Mouse (Mus musculus) kidney, adult 11 months (tissue): ENCODE results near the gene Map3k12.

Source experiments
- DNase-seq: peaks from one replicate; pipeline ENCODE4 v3.0.0; 2022

Gene Map3k12

DNA sequence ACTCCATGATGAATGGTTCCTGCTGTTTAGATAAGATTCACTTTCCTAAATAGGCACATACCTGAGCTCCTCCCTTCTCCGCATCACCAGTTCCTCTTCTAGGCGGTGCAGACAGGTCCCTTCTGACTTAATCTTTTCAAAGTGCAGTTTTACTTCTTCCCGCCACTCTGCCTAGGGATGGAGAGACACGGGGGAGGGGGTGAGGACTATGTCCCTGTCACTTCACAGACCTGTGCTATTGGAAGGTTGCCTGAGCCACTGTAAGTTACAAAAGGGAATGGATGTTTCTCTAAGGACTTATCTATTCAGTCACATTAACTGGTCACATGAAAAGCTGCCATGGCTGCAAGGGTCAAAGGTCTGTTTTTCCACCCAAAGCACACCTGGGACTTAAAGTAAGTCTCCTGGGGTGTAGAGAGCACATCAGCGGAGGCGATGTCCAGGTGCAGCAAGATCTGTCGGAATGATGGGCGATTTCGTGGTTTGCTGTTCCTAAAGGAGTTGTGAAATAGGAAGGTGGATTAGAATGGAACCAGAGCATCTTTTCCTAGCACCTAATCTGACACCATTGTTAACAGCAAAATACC, 14.5 kb downstream of the Map3k12 start:
- no peak for DNase-seq

DNA sequence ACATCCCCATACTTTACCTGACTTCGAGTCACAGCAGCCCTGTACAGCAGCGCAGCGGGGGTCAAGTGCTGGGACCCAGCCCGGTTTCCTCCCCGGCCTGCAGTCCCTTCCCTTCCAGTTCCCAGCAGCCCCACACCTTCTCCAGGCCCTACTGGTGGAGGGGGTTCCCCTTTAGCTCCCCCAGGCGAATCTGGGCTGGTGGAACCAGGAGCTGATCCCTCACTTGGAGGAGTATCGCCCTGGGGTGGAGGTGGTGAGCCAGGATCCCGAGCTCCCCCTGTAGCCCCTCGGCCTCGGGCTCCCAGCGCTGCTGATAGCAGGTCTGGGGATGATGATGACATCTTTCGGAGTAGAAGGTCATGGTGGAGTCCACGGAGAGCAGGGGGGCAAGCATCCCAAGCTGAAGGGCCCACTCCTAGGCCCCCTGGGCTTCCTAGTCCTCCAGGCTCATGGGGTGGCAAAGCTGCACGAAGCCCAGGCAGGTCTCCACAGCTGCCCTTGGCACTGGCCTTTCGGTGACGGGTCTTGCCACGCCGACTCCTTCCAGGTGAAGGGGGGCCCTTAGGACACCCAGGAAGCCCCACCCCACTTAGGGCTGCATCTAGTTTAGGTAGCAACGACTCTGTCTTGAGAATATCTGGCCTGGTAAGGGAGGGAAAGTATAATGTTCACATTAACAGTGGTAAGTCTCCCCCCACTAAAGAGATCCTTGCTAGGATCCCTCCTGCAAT, 15.6 kb downstream of the Map3k12 start:
- no peak for DNase-seq

DNA sequence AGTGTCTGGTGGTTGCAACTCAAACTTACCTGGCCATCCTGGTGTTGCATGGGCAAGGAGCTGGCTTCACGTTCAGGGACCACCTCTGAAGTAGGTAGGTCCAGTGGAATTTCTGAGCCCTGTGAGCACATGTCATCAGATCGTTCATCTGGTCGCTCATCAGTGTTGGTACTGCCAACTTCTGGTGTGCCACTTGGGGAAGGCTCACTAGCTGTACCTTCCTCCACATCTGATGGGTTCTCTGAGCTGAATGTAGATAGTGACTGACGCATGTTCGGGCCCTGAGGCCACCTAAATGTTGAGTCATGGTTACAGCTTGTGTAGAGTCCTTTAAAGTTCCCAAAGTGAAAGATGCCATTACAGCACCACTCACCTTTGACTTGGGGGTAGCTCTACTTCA, 16.4 kb downstream of the Map3k12 start:
- DNase-seq = no peak

- DNase-seq = no peak
These were observed 17.0 kb downstream of the Map3k12 start for GRCm38 (mm10) chr15:102499851-102500250.

DNA sequence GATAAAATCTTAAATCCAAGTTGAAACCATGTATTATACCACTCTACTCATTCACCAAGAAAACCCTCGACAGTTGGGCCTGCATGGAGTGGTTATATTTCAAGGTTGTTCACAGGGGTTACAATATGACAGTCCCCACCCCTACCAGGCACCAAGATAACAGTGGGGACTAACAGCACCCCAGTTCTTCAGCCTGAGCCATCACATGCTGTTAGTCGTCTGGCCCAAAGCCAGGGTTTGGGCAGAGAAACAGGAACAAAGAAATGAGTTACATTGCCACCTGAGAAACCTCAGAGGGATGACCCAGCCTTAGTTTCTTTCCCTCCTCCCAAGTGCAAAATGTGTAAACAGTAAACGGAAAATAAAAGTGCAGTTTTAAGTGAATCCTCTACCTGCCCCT, 17.5 kb downstream of the Map3k12 start:
- no peak for DNase-seq

GRCm38 (mm10) chr15:102498322-102498721, 18.5 kb downstream of the Map3k12 start:
- no peak for DNase-seq

DNA sequence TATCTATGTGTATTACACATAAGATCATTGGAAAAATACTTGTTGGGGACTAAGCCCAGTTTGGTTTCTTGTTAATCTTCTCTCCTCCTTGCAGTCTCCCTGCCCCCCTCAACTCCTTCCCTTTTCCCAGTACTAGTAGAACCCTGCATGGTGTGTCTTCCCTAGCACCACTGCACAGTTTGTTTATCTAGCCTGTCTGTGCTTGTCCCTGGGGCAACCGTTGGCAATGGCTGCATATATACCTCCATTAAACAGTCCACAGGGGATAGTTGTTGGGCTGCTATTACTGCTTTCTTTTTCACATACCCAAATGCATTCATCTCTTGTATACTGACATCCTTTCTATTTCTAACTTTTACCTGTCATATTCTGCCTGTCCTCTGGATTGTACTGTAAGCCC, 29.2 kb downstream of the Map3k12 start:
- no peak for DNase-seq

DNA sequence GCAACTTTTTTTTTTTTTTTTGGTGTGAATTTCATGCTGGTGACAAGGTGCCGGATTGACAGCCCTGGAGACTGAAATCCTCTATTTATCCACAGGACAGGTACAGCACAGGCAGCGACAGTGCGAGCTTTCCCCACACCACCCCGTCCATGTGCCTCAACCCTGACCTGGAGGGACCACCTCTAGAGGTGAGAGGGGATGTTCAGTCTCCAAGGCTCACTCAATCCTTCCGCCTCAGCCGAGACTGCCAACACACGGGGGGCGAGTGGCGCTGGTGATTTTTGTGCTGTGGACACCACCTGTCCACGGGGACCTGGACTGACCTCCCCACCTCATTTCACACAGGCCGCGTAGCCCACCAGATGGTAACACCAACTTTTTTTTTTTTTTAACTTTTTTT, 31.0 kb downstream of the Map3k12 start:
- no peak for DNase-seq

DNA sequence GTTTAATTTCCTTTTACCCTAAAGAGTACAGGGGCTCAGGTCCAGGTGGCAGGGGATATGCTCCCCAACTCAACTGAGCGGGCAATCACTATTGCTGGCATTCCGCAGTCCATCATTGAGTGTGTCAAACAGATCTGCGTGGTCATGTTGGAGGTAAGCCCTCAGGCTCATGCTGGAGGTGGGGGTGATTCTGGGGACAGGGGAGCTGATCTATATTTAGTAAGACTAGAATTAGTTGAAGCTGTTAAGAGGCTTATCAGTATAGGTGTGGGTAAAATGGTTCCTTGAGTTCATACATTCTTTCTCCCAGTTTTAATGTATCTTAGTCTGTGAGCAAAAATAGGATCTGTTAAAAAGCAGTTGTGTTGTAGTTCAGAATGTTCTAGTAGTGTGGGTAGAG, 33.7 kb downstream of the Map3k12 start:
- DNase-seq = no peak

DNA sequence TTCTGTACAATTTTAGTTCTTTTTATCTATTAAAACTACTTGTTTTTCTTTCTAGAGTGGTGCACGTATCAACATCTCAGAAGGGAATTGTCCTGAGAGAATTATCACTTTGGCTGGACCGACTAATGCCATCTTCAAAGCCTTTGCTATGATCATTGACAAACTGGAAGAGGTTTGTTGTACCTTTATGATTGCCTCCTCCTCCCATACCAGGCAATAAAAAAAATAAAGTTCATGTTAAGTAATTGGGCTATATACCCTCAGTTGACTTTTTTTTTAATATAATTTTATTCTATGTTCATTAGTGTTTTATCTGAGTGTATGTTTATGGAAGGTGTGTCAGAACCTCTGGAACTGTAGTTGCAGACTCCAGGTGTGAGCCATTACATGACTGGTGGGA, 42.3 kb downstream of the Map3k12 start:
- no peak for DNase-seq

- DNase-seq = no peak
These were observed 43.6 kb downstream of the Map3k12 start for GRCm38 (mm10) chr15:102473246-102473645.

DNA sequence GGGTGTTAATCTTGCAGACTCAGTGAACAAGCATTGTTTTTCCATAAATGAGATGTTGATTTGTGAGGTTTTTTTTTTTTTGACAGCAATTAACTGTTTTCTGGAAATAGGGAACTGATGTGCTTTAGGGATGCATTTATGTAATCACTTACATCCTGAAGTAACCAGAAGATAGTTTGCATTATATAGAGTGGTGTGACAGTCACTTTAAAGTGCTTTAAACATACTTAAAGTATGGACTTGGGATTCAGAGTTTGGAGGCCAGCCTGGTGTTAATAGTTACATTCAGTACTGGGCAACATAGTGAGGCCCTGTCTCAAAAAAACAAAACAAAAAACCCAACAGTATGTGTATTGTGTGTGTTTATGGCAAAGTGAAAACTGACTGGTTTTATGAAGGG, 45.1 kb downstream of the Map3k12 start:
- no peak for DNase-seq

GRCm38 (mm10) chr15:102471295-102471645, 45.6 kb downstream of the Map3k12 start:
- DNase-seq = no peak

DNA sequence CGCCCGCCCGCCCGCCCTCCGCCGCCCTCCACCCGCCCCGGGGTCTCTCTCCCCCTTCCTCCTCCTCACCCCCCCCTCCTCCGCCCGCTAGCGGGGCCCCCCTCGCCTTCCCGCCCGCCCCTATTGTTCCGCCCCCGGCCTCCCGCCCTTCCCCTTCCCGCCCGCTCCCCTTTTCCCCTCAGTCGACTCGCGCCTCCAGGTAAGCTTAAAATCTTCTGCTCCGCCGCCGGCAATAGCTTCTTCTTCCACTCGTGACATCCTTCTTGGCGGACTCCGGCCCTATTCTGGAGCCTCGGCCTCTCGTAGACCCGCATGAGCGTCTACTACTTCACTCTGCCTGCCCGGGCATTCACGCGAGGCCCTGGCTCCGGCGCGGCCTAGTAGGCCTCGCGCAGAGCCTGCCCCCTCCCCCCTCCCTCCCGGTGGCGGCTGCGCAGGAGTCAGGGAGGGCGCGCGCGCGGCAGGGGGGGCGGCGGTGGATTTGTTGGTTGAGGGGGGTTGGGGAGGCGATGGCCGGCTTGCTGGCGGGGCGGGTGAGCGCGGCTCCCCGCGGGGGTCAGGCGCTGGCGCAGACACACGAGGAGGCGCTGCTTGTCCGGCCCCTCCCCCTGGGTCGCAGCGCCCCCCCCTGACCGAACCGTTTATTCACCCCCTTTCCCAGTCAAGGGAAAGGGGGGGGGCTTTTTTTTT, 46.1 kb downstream of the Map3k12 start:
- DNase-seq = peak; percentile 79

DNA sequence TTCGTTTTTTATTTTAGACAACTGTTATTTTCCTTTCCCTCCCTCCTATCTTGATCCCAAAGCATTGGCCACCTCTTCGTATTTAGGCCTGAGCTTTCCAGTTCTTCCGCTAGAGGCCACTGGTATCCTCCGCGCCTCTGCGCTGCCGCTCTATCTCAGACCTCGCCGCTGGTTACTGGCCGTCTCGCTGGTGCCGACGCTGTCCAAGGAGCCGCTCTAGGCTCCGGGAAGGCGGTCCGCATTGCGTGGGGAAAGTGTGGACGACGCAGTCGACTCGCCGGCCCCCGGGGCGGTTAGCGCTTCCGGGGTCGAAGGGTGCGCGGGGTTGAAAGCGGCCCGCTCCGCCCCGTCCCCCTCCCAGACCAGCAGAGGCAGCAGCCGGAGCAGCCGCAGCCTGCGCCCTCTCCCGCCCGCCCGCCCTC, 46.7 kb downstream of the Map3k12 start, which contains the start of gene Pcbp2:
Gene Pcbp2, plus strand, starts transcription at position 357 of the 422 bp plus-strand sequence.
- DNase-seq = peak; percentile 97

- no peak for DNase-seq
These were observed 48.0 kb downstream of the Map3k12 start for GRCm38 (mm10) chr15:102468675-102469370.

DNA sequence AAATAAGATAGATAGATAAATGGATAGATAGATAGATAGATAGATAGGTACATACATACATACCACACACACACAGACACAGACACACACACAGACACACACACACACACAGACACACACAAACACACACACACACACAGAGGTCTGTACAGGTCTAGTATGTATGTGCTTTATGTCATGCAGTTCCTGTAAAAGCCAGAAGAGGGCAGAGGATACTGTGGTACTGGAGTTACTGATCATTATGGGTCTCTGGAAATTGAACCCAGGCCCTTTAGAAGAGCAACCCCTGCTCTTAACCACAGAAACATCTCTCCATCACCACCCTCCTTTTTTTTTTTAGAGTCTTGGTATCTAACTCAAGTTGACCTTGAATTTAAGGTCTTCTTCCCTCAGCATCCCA, 53.2 kb downstream of the Map3k12 start:
- DNase-seq = no peak

- DNase-seq = no peak
These were observed 55.3 kb downstream of the Map3k12 start for GRCm38 (mm10) chr15:102461430-102462075.

DNA sequence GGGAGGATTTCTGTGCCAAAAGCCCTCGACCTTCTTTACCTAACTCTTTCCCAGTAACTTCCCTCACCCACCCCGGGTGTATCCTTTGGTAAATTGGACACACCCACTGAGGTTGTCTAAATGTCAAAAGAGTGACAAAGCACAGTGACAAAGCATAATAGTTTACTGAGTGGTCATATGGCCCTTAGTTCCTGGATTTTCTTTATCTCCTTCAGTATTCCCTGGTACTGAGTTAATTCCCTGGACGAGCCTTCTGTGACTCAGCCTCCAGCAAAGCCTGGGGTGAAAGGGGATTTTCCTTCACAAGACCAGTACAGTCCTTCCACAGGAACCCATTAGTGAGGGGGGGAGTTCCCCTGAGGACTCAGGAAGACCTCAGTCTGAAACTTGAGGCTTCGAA, 55.9 kb downstream of the Map3k12 start:
- no peak for DNase-seq

- no peak for DNase-seq
These were observed 56.5 kb downstream of the Map3k12 start for GRCm38 (mm10) chr15:102460409-102460808.

DNA sequence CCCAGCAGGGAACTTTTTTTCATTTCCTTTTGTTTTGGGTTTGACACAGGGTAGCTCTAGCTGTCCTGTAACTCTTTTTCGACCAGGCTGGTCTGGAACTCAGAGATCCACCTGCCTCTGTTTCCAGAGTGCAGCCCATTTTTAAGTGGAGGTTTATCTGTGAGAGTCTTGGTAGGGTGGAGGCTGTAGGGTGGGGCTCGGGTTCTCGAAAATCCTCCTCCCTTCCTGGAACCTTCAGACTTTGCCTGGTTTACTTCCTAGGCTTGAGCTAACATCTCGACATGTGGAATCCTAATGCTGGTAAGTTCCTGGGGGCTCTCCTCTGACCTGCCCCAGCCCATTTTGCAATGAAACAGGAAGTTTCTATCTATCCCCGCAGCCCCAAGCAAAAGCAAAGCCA, 57.0 kb downstream of the Map3k12 start:
- no peak for DNase-seq

- DNase-seq = no peak
These were observed 57.5 kb downstream of the Map3k12 start for GRCm38 (mm10) chr15:102459381-102459780.

DNA sequence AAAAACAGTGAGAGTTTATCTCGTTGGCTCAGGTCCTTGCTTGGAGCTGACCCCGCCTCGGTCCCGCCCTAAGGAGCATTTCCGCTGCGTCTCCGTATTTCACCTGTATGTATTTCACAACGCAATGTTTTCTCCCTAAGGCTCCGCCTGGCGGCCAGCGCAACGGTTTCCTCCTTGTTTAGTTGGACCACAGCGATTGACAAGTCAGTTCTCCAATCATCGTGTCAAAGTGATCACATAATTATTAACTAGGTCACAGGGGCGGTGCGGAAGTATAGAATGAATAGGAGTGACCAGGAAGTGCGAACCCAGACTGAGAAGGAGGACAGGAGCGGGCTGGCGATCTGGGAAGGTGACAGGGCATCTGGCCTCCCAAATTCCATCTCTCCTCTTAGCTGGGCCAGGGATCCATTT, 58.0 kb downstream of the Map3k12 start, which contains the start of gene Prr13:
Gene Prr13, plus strand, starts transcription at position 125 of the 414 bp plus-strand sequence.
- peak; percentile 98 for DNase-seq
